In genomic region chr3:103915509-103915896, GRCm38 (mm10) we compare ENCODE assay signal across 7 mouse cellular contexts. TPM values are rescaled to one million over a fixed set of nuclear protein-coding genes. Genes with fewer than 3 reads are reported as not detected.
DNase-seq lines count a peak whose midpoint lies in the region; ATAC-seq and TF ChIP-seq lines count a peak whose summit lies in the region.

No protein-coding gene starts in this region.

- H3K4me1 ChIP-seq in thymus, adult 2 months (replicated peaks; ENCODE audit: control insufficient read depth, insufficient read depth, low read length): no peaks in the 10 kb centered on the region
- H3K4me1 ChIP-seq in forebrain, embryonic 13.5 days: peaks cover 26% of the 10 kb centered on the region
- H3K4me1 ChIP-seq in liver, embryonic 12.5 days: peaks cover 26% of the 10 kb centered on the region

- H3K9me3 ChIP-seq in forebrain, embryonic 13.5 days (replicated peaks): no peaks in the 10 kb centered on the region
- no peaks in the 10 kb centered on the region for H3K9me3 ChIP-seq in liver, embryonic 12.5 days (replicated peaks)

- peak overlapping the region; percentile 95 for H3K9ac ChIP-seq in forebrain, embryonic 13.5 days
- H3K9ac ChIP-seq in liver, embryonic 12.5 days: peak overlapping the region; percentile 97

- no peak for TF ChIP-seq POLR2A in thymus, adult 2 months (IDR thresholded peaks at IDR 0.05; ENCODE audit: control insufficient read depth, extremely low read depth, insufficient read depth, low read length, poor library complexity)

- H3K27ac ChIP-seq in thymus, adult 2 months (ENCODE audit: control insufficient read depth, insufficient read depth, low read length): peak overlapping the region; percentile 62
- H3K27ac ChIP-seq in forebrain, embryonic 13.5 days: 0 out of 2 replicates have a peak overlapping the region, but pooled peaks have one; percentile 91
- H3K27ac ChIP-seq in liver, embryonic 12.5 days: peak overlapping the region; percentile 95

- WGBS in thymus, adult 2 months: under 1% methylated on average over 7 of the region's 7 CpGs
- WGBS in forebrain, embryonic 13.5 days: 7% methylated on average over 7 of the region's 7 CpGs
- under 1% methylated on average over 7 of the region's 7 CpGs for WGBS in liver, embryonic 12.5 days (ENCODE audit: insufficient replicate concordance)

- ATAC-seq in forebrain, embryonic 13.5 days: no peak
- ATAC-seq in liver, embryonic 12.5 days: no peak
- ATAC-seq in activated CD4-positive, CD25-positive, alpha-beta regulatory T cell, adult 4 months: no peak

- no peak for DNase-seq in thymus, adult 2 months
- no peak for DNase-seq in thymus, postnatal 25 days
- no peak for DNase-seq in left cerebral cortex, postnatal 36 days (ENCODE audit: low spot score in 2 of 2)
- no peak for DNase-seq in gastrocnemius, postnatal 14 days

- H3K4me3 ChIP-seq in thymus, adult 2 months (ENCODE audit: control insufficient read depth, insufficient read depth, low read length): peak overlapping the region; percentile 95
- H3K4me3 ChIP-seq in forebrain, embryonic 13.5 days: peak overlapping the region; percentile 99
- peak overlapping the region; percentile 99 for H3K4me3 ChIP-seq in liver, embryonic 12.5 days

- H3K4me2 ChIP-seq in forebrain, embryonic 13.5 days: peak overlapping the region; percentile 77
- H3K4me2 ChIP-seq in liver, embryonic 12.5 days: peak overlapping the region; percentile 78

- no peaks in the 10 kb centered on the region for H3K27me3 ChIP-seq in thymus, adult 2 months (ENCODE audit: control insufficient read depth, insufficient read depth, low read length)
- H3K27me3 ChIP-seq in forebrain, embryonic 13.5 days: no peaks in the 10 kb centered on the region
- H3K27me3 ChIP-seq in liver, embryonic 12.5 days (replicated peaks): no peaks in the 10 kb centered on the region

- intact Hi-C loops in left cerebral cortex, postnatal 36 days (cut with DNase I): loop anchor here (2.0 kb wide), 2 partner anchors 53 to 125 kb away; partner anchors contain the start of genes Hipk1 and Phtf1
- intact Hi-C loops in gastrocnemius, postnatal 14 days (cut with DNase I; ENCODE audit: low total_unique reads): loop anchor here (10.0 kb wide), 1 partner anchor 49 kb away; the partner anchor contains the start of gene Phtf1

- H3K36me3 ChIP-seq in thymus, adult 2 months (ENCODE audit: control insufficient read depth, insufficient read depth, low read length): peaks cover 6% of the 10 kb centered on the region
- no peaks in the 10 kb centered on the region for H3K36me3 ChIP-seq in forebrain, embryonic 13.5 days (ENCODE audit: poor library complexity, severe bottlenecking)
- H3K36me3 ChIP-seq in liver, embryonic 12.5 days: 0 out of 2 replicates have a peak, but pooled peaks cover 3% of the 10 kb centered on the region

- TF ChIP-seq CTCF in thymus, adult 2 months (IDR thresholded peaks at IDR 0.05; ENCODE audit: borderline replicate concordance, control insufficient read depth, extremely low read depth, insufficient read depth, low read length, poor library complexity): no peak

RNA-seq across cellular contexts. Expression of gene Rsbn1, which starts 1.6 kb away (rescaled TPM):
- polyA plus RNA-seq in thymus, adult 2 months (2012; rRNA removed): 10.9 and 12.9 TPM in 2 replicates
- 18.9 and 20.5 TPM in 2 replicates for polyA plus RNA-seq in forebrain, embryonic 13.5 days (2015; fragmentation: Nextera tagmentation; extraction: Ambion mirVana)
- polyA plus RNA-seq in liver, embryonic 12.5 days (2016; fragmentation: Nextera tagmentation; extraction: Ambion mirVana): 6.7 and 7.2 TPM in 2 replicates
- 10 to 100 TPM; 19.8 to 23.4 TPM for total RNA-seq in left cerebral cortex, postnatal 36 days (2021)
- 1 to 10 TPM; 6.0 to 7.2 TPM for total RNA-seq in gastrocnemius, postnatal 14 days (2021)
- 10 to 100 TPM; 10.3 to 11.3 TPM for polyA plus RNA-seq in activated CD4-positive, CD25-positive, alpha-beta regulatory T cell, adult 4 months (2017; shearing (Covaris generic))

RNA-seq across cellular contexts. Expression of gene Phtf1, which starts 52.4 kb away (rescaled TPM):
- 16.9 and 20.7 TPM in 2 replicates for polyA plus RNA-seq in thymus, adult 2 months (2012; rRNA removed)
- polyA plus RNA-seq in forebrain, embryonic 13.5 days (2015; fragmentation: Nextera tagmentation; extraction: Ambion mirVana): 31.5 and 31.7 TPM in 2 replicates
- polyA plus RNA-seq in liver, embryonic 12.5 days (2016; fragmentation: Nextera tagmentation; extraction: Ambion mirVana): 13.2 TPM in 2 replicates
- total RNA-seq in left cerebral cortex, postnatal 36 days (2021): 10 to 100 TPM; 41.2 to 53.3 TPM
- 1 to 10 TPM; 6.1 to 6.3 TPM for total RNA-seq in gastrocnemius, postnatal 14 days (2021)
- polyA plus RNA-seq in activated CD4-positive, CD25-positive, alpha-beta regulatory T cell, adult 4 months (2017; shearing (Covaris generic)): 10 to 100 TPM; 11.4 to 11.6 TPM

RNA-seq across cellular contexts. Expression of gene Ptpn22, which starts 55.9 kb away (rescaled TPM):
- 60.4 and 68.3 TPM in 2 replicates for polyA plus RNA-seq in thymus, adult 2 months (2012; rRNA removed)
- 0.14 and 0.37 TPM in 2 replicates for polyA plus RNA-seq in forebrain, embryonic 13.5 days (2015; fragmentation: Nextera tagmentation; extraction: Ambion mirVana)
- polyA plus RNA-seq in liver, embryonic 12.5 days (2016; fragmentation: Nextera tagmentation; extraction: Ambion mirVana): 2.0 TPM in 2 replicates
- total RNA-seq in left cerebral cortex, postnatal 36 days (2021): 1 to 10 TPM; 1.4 to 1.6 TPM
- total RNA-seq in gastrocnemius, postnatal 14 days (2021): under 1 TPM; 0.37 to 0.75 TPM
- polyA plus RNA-seq in activated CD4-positive, CD25-positive, alpha-beta regulatory T cell, adult 4 months (2017; shearing (Covaris generic)): 100 to 1,000 TPM; 302 to 352 TPM

Comparison
In these comparisons a context has a peak if more than half of its experiments do, and no peak if none do; other contexts are left out.
1. RNA of gene Ptpn22, which starts 55.9 kb away (polyA plus RNA-seq): 302 to 352 TPM in activated CD4-positive, CD25-positive, alpha-beta regulatory T cell, adult 4 months and 60.4 to 68.3 TPM in thymus, adult 2 months; 2.0 TPM in liver, embryonic 12.5 days and 0.14 to 0.37 TPM in forebrain, embryonic 13.5 days; every median in the first group is over 10 times any median in the second.
2. Peak in every context shown above with its lines, with median percentiles within 50 percentile points of each other: H3K27ac ChIP-seq and H3K4me3 ChIP-seq.